Mouse (Mus musculus) CH12.LX (cell line): ENCODE results near the gene Rnf31.

ENCODE experiments used
- CHD2 ChIP-seq: IDR thresholded peaks from 2 replicates; pipeline ENCODE4 v1.6.1; 2011; ENCODE audit warnings: low read length, improper control_type of control experiment
- CTCF ChIP-seq, 2 experiments: IDR thresholded peaks in 1 of 2; conservative IDR thresholded peaks in 1 of 2; 2 replicates each; pipeline ENCODE4 v1.5.1; 2011 to 2012; ENCODE audit warnings: low read depth in 2 of 2, low read length in 2 of 2, improper control_type of control experiment in 1 of 2, inconsistent platforms in 1 of 2, mild to moderate bottlenecking in 1 of 2, moderate library complexity in 1 of 2
- HCFC1 ChIP-seq: IDR thresholded peaks from 2 replicates; pipeline ENCODE4 v1.6.1; 2012; ENCODE audit warnings: low read depth, mild to moderate bottlenecking, inconsistent platforms, low read length, improper control_type of control experiment
- JUND ChIP-seq: conservative IDR thresholded peaks from 2 replicates; pipeline ENCODE4 v1.6.1; 2011; ENCODE audit warnings: low read depth, low read length, improper control_type of control experiment
- MAFK ChIP-seq: IDR thresholded peaks from 2 replicates; pipeline ENCODE4 v1.6.1; 2011; ENCODE audit warnings: low read length, improper control_type of control experiment; ENCODE audit not compliant: insufficient replicate concordance
- MXI1 ChIP-seq: IDR thresholded peaks from 2 replicates; pipeline ENCODE4 v1.6.1; 2011; ENCODE audit warnings: mild to moderate bottlenecking, low read depth, low read length, improper control_type of control experiment
- MYC ChIP-seq: IDR thresholded peaks from 2 replicates; pipeline ENCODE4 v1.6.1; 2011; ENCODE audit warnings: low read depth, mild to moderate bottlenecking, improper control_type of control experiment, low read length
- POLR2A ChIP-seq: IDR thresholded peaks from 2 replicates; pipeline ENCODE4 v1.6.1; 2011; ENCODE audit warnings: low read depth, mild to moderate bottlenecking, improper control_type of control experiment, low read length
- TBP ChIP-seq: conservative IDR thresholded peaks from 2 replicates; pipeline ENCODE4 v1.6.1; 2011; ENCODE audit warnings: low read depth, low read length, improper control_type of control experiment
- USF1 ChIP-seq: IDR thresholded peaks from 2 replicates; pipeline ENCODE4 v1.6.1; 2014; ENCODE audit warnings: low read depth, mild to moderate bottlenecking, inconsistent platforms, low read length, improper control_type of control experiment
- USF2 ChIP-seq: conservative IDR thresholded peaks from 2 replicates; pipeline ENCODE4 v1.6.1; 2011; ENCODE audit warnings: low read depth, low read length, improper control_type of control experiment
- ZC3H11A ChIP-seq: IDR thresholded peaks from 2 replicates; pipeline ENCODE4 v1.6.1; 2012; ENCODE audit warnings: low read depth, mild to moderate bottlenecking, inconsistent platforms, low read length, improper control_type of control experiment

- TF ChIP-seq CHD2, result no peak
- no peak for TF ChIP-seq TBP
- no peak for TF ChIP-seq USF1
- TF ChIP-seq ZC3H11A, result no peak
- TF ChIP-seq USF2, result no peak
- TF ChIP-seq CTCF (conservative IDR thresholded peaks at IDR 0.05 in 1 of 2, IDR thresholded peaks at IDR 0.05 in 1 of 2; ENCODE audit: low read depth in 2 of 2, low read length in 2 of 2), result no peak
- no peak for TF ChIP-seq POLR2A
- no peak for TF ChIP-seq MAFK
- no peak for TF ChIP-seq MXI1
- TF ChIP-seq HCFC1, result no peak
- no peak for TF ChIP-seq MYC
- no peak for TF ChIP-seq JUND
These were observed 47.2 kb upstream of the Rnf31 start for GRCm38 (mm10) chr14:55544334-55544733.
